Mouse (Mus musculus): ENCODE data around the gene Hmox1. TPM values are rescaled to one million over a fixed set of nuclear protein-coding genes. Genes with fewer than 3 reads are reported as not detected.

Hmox1 gene
- total RNA-seq (2023) = 10 to 100 TPM; 55.9 to 63.1 TPM

DNA sequence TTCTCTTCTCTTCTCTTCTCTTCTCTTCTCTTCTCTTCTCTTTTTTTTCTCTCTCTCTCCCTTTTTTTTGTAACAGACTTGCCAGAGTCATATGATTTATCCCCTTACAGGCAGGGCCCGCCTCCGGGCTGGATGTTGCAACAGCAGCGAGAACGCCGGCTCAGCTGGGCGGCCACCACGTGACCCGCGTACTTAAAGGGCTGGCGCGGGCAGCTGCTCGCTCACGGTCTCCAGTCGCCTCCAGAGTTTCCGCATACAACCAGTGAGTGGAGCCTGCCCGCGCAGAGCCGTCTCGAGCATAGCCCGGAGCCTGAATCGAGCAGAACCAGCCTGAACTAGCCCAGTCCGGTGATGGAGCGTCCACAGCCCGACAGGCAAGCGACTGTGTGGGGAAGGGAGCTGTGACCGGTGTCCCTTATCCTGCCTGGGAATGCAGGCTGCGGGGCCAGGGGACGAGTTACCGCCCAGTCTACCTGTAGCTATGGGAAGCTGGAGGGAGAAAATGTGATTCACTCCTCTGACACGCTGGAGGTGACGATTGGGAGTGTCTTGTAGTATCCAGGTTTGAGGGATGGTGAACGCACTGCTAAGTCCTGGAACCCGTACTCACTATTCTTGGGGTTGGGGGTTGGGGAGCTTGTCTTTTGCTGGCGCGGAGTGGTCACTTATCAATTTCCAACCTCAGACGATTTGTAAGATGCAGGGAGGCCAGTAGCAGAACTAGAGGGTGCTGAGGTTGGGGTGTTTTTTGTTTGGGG, at the start of gene Hmox1:
TSS of gene Hmox1 (plus strand) at position 223 of the 758 bp plus-strand sequence.

DNA sequence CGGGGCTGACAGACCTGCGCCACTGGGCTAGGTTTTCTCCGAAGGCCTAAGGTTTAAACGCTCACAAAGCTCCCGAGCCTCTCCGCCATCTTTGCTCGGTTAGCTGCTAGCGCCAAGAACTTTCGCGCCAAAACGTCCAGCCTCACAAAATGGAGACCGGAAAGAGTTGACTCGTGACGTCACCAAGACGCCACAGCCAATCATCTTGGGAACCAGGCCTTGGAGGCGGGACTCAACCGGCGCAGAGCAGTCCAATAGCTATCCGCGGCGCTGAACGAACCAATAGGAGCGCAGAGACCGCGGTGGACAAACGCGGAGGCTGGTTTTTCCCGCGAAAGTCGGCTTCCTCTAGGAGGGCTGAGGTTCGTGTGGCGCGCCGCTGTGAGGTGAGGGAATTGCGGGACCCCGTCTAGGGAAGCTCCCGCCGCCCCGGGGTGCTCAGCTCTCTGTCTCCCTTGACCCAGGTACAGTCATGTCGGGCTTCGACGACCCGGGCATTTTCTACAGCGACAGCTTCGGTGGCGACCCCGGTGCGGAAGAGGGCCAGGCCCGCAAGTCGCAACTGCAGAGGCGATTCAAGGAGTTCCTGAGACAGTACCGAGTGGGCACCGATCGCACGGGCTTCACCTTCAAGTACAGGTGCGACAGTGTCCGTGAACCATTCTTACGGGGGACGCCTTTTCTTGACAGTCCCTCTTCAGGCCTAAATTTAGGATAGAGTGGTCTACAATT, 16.0 kb downstream of the Hmox1 start, which contains the start of gene Mcm5:
TSS of gene Mcm5 (plus strand) at position 334 of the 732 bp plus-strand sequence.

Other genes with a start within 250 kb of the Hmox1 start
- not detected for gene Isx, start 220.4 kb upstream of the Hmox1 start, total RNA-seq (2023)
- 10 to 100 TPM; 28.1 to 37.8 TPM for gene Hmgxb4, start 100.3 kb upstream of the Hmox1 start, total RNA-seq (2023)
- gene Tom1, start 59.9 kb upstream of the Hmox1 start, total RNA-seq (2023) = 10 to 100 TPM; 46.7 to 55.7 TPM
- gene Mcm5, start 15.9 kb downstream of the Hmox1 start, total RNA-seq (2023) = 100 to 1,000 TPM; 122 to 131 TPM
- not detected for gene Rasd2, start 120.3 kb downstream of the Hmox1 start, total RNA-seq (2023)

Measured in neutrophil, adult 83 days (primary cell).